Mouse (Mus musculus) layer of hippocampus, adult 2 months (tissue): ENCODE results near the gene Hoxb6. TPM values are rescaled to one million over a fixed set of nuclear protein-coding genes. Genes with fewer than 3 reads are reported as not detected.

Experiments
- DNase-seq, 2 experiments: peaks; one replicate each; pipeline ENCODE4 v3.0.0; 2022; ENCODE audit warnings: low spot score in 2 of 2
- H3K27ac ChIP-seq: fragments of 200-600 bp; 2 replicates; pipeline ENCODE4 v1.8.1; 2022
- H3K4me3 ChIP-seq: fragments of 200-600 bp; 2 replicates; pipeline ENCODE4 v1.8.1; 2022; ENCODE audit warnings: mild to moderate bottlenecking
- CTCF ChIP-seq: fragments of 200-600 bp; conservative IDR thresholded peaks from 2 replicates; pipeline ENCODE4 v1.8.1; 2022; ENCODE audit warnings: antibody characterized with exemption, mild to moderate bottlenecking, moderate library complexity
- microRNA-seq, 2 experiments: library from miRNA; unstranded; fragments of <30 nt; microRNA quantifications; one replicate each; pipeline ENCODE4 v1.2.0; 2021
- total RNA-seq, 2 experiments: library from RNA; stranded (reverse); gene quantifications; 2 replicates each; pipeline ENCODE4 v1.2.3; 2021

Gene Hoxb6
- total RNA-seq, 2 experiments from 2014 or later, result not detected

DNA sequence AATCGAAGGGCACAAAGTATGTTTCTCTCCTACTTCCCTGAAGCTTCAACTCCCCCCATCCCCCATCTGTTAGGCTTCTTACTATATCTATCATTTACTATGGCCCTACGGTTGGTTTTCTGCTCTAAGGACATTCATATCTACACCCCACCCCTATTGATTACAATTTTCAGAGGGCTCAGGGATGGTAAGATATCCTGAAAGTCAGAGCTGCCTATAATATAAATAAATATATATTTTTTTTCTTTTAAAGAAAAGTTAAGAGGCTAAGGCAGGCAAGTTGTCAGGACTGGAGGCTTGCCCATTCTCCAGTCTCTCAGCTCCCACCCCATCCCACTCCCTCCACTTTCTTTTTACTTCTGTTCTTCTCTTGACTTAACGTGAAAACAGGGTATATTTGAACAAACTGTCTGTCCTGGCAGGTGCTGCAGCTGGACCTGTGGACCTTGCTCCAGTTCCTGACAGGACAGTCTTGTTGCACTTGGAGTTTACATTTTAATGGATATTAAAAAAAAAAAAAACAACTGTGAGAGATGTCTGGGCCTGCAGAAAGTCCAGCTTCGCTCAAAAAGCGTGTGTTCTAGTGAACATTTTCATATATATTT lies 54.7 kb downstream of the Hoxb6 start:
- DNase-seq, result no peak
- no peak overlapping the region for H3K4me3 ChIP-seq
- no peak for TF ChIP-seq CTCF
- H3K27ac ChIP-seq, result no peak overlapping the region

DNA sequence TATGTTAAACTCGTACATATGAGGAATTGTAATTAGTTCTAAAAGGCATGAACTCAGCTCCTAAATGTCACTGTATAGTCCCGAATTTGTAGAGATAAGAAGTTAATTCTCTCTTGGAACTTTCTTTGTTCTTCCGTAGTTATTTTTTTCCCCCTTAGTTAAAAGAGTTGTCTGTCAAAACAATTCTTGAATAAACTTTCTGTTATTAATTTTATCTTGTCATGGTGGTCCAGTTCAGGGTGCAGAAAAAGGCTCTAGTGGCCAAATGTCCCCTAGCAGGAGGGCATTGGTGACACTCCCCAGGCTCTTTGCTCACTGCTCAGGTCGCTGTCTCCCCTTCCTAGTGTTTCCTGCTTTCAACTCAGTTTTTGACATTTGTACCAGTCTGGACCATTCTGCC lies 55.4 kb downstream of the Hoxb6 start:
- no peak for TF ChIP-seq CTCF
- no peak for DNase-seq
- Histone ChIP-seq H3K27ac (no peak overlapping the region), H3K4me3 (no peak overlapping the region)

DNA sequence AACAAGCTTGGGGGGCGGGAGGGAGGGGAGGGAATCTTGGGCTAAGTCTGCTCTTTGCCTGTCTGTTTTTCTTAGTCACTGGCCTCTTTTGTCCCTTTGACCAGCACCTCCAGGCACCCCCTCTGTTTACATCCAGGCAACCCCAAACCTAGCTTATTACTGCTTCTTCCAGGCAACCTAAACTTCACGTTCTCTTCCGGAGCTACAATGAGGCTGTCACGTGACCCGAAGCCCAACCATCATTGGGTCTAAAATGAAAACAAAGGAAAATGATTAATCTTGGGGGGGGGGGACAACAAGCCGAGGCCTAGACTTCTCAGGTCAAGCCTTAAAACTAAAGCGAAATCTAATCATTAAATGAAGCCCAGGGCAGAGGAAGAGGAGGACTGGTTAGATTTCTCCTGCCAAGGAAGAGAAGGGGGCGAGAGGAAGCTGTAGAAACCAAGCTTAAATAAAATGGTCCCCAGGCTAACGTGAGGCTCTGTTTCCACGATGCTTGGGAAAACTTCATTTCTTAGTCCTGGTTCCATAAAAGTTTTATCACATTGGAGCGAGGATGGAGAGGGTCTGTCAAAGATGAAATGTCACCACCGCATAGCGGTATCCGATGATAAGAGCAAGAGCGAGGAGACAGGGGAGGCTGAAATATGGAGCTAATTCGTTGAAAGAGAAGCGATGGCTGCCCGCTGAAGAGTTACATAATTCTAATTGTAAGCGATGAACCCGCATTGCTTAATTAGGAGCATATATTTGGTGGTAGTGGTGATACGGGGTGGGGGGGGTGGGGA lies 56.1 kb downstream of the Hoxb6 start:
- H3K27ac ChIP-seq, result no peak overlapping the region
- no peak overlapping the region for H3K4me3 ChIP-seq
- no peak for DNase-seq
- no peak for TF ChIP-seq CTCF

DNA sequence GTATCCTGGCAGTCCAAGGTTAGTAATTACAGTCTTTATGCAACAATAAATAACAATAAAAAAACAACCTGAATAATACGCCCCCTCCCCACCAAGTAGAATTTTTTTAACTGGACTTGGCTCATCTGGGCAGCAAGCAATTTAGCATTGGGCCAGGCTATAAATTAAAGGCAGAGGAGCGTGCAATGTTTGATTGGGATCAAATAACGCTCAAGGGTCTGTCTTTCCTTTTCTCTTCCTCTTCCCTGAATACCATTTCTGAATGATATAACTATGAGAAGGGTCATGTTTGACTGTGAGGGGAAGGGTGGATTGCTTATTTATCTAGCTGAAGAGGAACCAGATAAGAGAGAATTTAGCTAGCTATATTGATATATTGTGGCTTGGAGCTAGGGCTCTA lies 56.7 kb downstream of the Hoxb6 start:
- Histone ChIP-seq H3K4me3 (no peak overlapping the region), H3K27ac (no peak overlapping the region)
- TF ChIP-seq CTCF, result no peak
- DNase-seq, result no peak

GRCm38 (mm10) chr11:96349491-96350340 lies 57.4 kb downstream of the Hoxb6 start:
- Histone ChIP-seq H3K4me3 (no peak overlapping the region), H3K27ac (no peak overlapping the region)
- DNase-seq, result no peak
- TF ChIP-seq CTCF, result no peak

DNA sequence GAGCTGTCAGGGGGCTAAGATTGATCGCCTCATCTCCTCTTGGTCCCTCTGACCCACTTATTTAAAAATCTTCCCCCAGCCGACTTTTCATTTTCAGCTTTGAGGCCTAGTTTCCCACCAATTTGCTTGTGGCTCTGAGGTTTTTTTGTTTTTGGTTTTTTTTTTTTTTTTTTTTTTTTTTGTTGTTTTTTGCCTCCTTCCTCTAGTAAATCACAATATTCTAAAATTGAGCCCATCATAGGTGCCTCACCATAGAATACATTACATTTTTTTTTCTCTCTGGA lies 58.0 kb downstream of the Hoxb6 start, which contains the start of gene Hoxb2:
TSS of gene Hoxb2 (plus strand) at position 185 of the 284 bp plus-strand sequence.
- Histone ChIP-seq H3K27ac (no peak within 1 kb of the TSS), H3K4me3 (no peak within 1 kb of the TSS)
- no peak for DNase-seq
- no peak for TF ChIP-seq CTCF

DNA sequence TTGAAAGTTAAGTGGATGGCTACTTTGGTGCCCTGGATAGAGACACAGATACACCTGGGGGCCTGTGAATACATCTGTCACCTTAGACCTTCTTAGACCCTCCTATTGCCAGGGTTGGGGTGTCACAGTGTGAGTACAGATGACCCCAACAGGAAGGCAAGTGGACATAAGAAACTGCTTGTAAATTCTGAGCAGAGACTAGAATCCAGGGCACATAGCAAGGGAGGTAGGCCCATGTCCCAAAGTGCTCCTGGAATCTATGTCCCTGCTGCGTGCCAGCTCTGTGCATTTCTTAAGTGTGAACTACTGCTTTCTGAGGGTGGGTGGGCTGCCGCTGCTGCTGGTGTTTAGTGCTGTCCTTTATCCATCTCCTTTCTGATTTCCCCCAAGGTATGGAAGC lies 58.5 kb downstream of the Hoxb6 start:
- H3K27ac ChIP-seq, result no peak overlapping the region
- no peak for DNase-seq
- H3K4me3 ChIP-seq, result no peak overlapping the region
- TF ChIP-seq CTCF, result no peak

Small RNA genes within 50 kb of the gene (microRNA-seq; reads per million reads assigned to microRNA genes)
- gene Mir10a (11.6 to 11.8 reads per million in 2 experiments), gene Mir196a-1 (0 reads per million in 2 experiments)

Other genes with a start within 250 kb of the Hoxb6 start
- gene Ube2z, start 227.1 kb upstream of the Hoxb6 start, total RNA-seq, result 10 to 100 TPM; 54.4 to 56.2 TPM
- 100 to 1,000 TPM; 409 to 414 TPM for gene Atp5g1, start 216.8 kb upstream of the Hoxb6 start, total RNA-seq
- not detected for gene Calcoco2, start 180.5 kb upstream of the Hoxb6 start, total RNA-seq
- under 1 TPM; 0.22 to 0.46 TPM for gene Ttll6, start 158.7 kb upstream of the Hoxb6 start, total RNA-seq
- gene Hoxb13, start 98.2 kb upstream of the Hoxb6 start, total RNA-seq, result not detected
- gene Hoxb9, start 21.0 kb upstream of the Hoxb6 start, total RNA-seq, result not detected
- gene Hoxb8, start 10.6 kb upstream of the Hoxb6 start, total RNA-seq, result not detected
- not detected for gene Hoxb7, start 5.9 kb upstream of the Hoxb6 start, total RNA-seq
- not detected for gene Hoxb5, start 10.9 kb downstream of the Hoxb6 start, total RNA-seq
- gene Hoxb4, start 25.8 kb downstream of the Hoxb6 start, total RNA-seq, result not detected
- gene Hoxb3, start 30.9 kb downstream of the Hoxb6 start, total RNA-seq, result not detected
- not detected for gene Hoxb2, start 58.0 kb downstream of the Hoxb6 start, total RNA-seq
- not detected for gene Hoxb1, start 73.3 kb downstream of the Hoxb6 start, total RNA-seq
- 1 to 10 TPM; 1.0 to 1.2 TPM for gene Skap1, start 172.1 kb downstream of the Hoxb6 start, total RNA-seq